Mouse (Mus musculus) spleen, embryonic (tissue): ENCODE measurements around the gene Sptan1.

Source experiments
- CTCF ChIA-PET: fragments of 350-600 bp; sonication (Branson Sonifier 250); formaldehyde crosslinking; loops from one replicate; lab custom pipeline; 2022; lab: Charles Lee

The Sptan1 gene

DNA sequence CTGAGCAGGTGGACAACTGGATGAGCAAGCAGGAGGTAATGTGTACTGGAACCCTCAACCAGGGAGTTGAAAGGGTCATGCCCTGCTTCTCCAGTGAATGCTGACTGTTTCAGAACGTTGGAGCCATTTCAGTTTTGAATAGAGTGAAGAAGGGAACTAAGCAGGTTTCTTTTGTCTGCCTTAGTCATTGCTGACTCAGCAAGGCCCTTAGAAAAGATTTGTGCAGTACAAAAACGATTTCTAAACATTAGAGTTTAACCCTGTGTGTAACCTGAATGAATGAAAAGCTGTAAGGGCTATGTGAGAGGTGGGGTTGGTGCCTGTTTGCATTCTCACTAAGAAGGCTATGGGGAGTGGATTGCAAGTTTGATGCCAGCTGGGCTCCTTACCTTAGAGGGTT is 26.6 kb downstream of the Sptan1 start:
- CTCF ChIA-PET = no interaction called here

DNA sequence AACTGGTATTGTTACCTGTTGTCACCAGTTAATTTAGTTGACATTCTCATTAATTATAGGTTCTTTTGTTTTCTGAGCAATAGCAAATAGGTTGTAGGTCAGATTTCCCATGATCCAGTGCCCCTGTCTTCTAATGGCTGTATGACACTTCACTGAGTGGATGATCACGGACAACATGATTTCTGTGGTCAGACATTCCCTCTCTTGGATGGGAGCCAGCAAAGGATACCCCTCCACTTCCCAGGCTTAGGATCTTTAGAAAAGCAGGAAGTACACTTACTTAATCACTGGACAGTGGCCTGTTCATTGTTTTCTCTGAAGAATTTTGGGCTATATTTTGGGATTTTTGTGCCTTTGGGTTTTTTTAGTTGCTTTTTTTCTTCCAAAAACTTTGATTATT is 43.7 kb downstream of the Sptan1 start:
- CTCF ChIA-PET = no interaction called here

DNA sequence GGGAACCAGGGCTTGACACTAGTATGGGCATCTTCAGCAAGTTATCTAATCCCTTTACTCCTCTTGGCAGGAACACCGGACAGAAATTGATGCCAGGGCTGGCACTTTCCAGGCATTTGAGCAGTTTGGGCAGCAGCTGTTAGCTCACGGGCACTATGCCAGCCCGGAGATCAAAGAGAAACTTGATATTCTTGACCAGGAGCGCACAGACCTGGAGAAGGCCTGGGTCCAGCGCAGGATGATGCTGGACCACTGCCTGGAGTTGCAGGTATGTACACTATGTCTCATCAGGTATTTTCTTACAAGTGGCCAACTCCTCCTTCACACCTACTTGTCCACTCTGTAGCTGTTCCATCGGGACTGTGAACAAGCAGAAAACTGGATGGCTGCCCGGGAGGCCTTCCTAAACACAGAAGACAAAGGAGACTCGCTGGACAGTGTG is 45.5 kb downstream of the Sptan1 start:
- CTCF ChIA-PET = no interaction called here

DNA sequence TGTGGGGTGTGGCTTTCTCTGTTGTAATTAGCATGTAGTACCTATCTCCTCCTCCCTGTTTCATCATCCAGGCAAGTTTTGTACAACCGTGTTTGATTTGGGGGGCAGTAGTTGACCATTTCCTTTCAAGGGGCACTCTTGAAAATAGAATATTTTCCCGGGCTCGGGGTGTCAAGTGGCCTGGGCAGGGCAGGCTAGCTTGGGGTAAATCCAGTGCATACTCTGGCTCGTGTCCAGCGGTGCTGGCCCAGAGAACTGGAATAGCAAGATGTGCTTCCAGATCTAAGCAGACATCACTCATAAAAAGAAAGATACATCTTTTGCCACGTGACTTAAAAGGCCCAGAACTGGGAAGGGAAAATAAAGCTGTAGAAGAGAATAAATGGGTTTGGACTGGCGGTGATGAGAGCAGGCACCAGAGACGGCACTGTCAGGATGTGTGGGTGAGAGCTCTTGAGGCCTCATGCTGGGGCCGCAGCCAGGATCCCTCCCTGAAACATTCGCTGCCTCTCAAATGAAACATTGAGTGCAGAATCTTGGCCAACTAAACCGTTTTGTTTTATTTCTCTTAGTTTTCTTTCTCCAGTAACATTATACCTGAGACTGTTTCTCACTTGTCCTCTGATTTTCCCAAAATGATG is 49.1 kb downstream of the Sptan1 start:
- CTCF ChIA-PET = no interaction called here

DNA sequence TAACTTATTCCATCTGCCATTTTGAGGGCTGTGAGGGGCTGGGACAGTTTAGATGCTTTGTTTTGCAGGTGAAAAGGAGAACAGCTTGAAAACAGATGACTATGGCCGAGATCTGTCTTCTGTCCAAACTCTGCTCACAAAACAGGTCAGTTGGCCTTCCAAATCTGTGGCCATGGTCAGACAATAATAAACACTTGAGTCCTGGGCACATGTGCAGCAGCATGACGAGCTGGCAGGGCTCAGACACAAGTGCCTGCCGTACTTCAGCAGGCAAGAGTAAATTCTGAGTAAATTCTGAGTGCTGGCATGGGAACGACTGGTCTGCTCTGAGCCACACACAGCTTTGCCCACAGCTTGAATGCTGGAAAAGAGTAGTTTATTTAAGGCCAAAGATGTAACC is 60.1 kb downstream of the Sptan1 start:
- CTCF ChIA-PET = no interaction called here

DNA sequence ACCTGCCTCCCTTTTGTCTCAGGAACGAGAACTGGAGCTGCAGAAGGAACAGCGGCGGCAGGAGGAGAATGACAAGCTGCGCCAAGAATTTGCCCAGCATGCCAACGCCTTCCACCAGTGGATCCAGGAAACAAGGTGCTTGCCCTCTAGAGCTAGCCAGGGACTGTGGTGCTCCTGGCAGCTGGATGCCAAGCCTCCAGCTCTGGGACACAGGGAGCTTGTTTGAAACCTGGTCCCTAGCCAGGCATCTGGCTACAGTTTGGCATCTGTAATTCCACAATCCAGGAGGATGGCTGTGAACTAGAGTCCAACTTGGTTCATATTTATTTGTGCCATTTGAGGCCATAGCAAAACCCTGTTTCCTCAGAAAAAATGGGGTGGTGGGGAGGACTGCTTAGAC is 61.6 kb downstream of the Sptan1 start:
- CTCF ChIA-PET = no interaction called here

DNA sequence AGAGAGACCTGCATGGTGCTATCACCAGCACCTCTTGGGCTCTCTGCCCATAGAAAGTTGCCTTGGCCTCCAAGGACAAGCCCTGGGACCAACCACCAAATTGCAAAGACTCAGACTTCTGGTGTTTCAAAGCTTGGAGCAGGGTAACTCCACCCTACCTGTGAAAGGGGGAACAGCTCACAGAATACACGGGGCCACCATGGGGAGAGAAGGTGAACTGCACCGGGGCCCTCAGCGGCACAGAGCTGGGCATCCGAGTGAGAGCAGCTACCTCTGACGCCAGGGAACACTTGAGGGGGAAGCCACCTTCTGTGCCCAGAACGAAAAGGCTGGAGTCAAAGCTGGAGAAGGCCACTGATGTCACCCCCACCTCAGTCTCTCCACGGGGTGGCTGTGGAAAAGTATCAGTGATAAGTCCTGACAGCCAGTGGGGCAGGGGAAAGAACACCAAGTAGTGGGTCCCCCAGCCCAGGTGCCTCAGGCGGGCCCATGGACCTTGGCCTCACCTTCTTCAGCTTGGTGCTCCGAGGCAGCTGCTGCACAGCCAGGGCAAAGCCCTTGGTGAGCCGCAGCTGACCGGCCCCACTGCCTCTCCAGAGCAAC is 67.0 kb downstream of the Sptan1 start:
- CTCF ChIA-PET = interaction anchor here (0.6 kb wide), 1 partner anchor 93 kb away, joined by 3 read pairs; no protein-coding TSS in a partner anchor

DNA sequence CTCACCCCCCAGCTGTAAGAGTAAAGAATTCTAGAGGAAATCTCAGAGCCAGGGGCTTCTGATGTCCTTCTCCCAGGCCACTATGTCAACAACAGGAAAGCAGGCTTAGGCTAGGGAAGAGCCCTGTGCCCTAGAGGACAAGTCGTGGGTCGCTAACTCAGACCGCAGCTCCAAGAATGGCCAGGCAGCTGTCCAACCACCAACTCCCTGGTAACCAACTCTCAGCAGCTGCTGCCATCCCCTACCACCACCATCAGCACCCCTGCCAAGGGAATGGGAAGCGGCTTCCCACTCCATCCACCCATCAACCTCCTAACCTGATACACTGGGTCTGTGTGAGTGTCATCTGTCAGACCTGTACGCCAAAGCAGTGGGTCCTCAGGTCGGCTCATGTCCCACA is 67.6 kb downstream of the Sptan1 start:
- CTCF ChIA-PET = no interaction called here

DNA sequence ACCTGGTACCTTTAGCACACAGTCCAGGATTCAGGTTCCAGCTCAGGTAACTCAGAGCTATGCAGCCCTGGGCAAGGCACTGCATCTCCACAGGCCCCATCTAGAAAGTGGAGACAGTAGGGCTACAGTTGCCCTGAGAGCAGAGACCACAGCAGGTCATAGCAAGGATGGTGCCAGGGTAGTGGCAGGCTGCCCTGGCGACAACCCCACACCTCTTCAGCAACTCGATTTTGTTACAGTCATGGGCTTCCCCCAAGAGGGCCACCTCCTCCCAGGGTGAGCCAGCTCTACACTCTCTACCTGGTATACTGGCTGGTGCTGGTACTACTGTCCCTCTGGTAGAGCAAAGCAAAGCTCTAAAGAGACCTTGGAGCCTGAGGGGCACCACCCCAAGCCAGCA is 72.4 kb downstream of the Sptan1 start:
- CTCF ChIA-PET = interaction anchor here (0.5 to 0.6 kb wide), 2 partner anchors 51 to 94 kb away, joined by 4 to 5 read pairs; no protein-coding TSS in a partner anchor

DNA sequence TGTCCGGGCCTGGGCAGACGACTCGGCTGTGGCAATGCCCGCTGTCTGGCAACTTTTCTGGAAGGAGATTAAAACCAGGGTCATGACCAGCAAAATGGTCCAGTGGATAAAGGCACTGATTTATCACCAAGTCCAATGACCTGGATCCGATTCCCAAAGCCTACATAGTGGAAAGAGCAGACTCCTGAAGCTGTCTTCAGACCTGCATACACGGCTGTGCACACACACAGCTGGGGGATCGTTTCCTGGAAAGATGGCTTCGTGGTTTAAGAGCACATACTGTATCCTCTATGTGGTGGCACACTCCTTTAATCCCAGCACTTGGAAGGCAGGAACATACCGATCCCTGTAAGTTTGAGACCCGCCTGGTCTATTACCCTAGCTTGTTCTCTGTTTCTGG is 73.0 kb downstream of the Sptan1 start:
- CTCF ChIA-PET = interaction anchor here (0.6 to 0.9 kb wide), 2 partner anchors 14 to 94 kb away, joined by 4 to 13 read pairs; no protein-coding TSS in a partner anchor

DNA sequence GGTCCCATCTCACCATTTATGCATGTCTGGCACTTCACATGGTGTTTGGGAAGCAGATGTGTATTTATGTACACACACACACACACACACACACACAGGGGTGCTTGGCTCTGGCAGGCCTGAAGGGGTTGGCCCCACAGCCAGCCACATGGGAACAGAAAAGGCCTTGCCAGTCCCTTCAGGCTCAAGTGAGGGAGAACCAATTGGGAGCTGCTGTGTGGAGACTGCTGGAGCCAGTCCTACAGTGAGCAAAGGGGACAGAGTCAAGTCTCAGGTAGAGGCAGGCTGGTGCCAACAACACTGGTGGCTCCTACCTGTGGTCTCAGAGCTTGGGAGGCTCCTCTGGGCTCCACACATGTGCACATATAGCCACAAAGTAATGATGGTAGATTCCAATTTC is 74.3 kb downstream of the Sptan1 start:
- CTCF ChIA-PET = interaction anchor here (0.6 kb wide), 1 partner anchor 459 kb away, joined by 5 read pairs; no protein-coding TSS in a partner anchor

DNA sequence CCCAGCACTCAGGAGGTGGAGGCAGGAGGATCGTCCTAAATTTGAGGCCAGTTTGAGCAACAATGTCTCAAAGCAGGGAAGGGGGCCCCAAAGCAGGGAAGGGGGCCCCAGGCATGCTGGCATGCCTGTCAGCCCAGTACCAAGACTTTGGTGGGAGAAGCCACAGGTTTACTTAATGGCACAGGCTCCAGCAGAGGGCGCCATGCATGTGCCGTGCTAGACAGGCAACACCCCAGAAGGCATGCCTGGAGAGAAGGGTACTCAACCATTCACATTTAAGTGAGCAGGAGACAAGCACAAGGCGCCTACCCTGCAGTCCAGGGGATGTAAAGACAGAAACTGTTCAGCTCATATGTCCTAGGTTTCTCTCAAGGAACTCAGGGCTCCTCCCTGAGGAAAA is 77.1 kb downstream of the Sptan1 start:
- CTCF ChIA-PET = interaction anchor here (0.6 kb wide), 1 partner anchor 1193 kb away, joined by 3 read pairs; no protein-coding TSS in a partner anchor

DNA sequence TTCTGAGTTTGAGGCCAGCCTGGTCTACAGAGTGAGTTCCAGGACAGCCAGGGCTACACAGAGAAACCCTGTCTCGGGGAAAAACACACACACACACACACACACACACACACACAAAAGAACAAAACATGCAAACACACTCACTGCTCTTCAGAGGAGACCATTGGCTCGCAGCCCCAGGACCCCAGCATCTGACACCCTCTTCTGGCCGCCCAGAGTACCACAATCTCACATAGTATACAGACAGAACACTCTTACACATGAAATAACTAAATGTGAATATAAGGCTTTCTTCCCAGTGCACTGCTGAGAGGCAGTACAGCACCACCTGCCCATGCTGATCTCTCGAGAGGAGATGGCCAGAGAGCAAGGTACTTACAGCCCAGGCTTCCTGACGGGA is 79.2 kb downstream of the Sptan1 start:
- CTCF ChIA-PET = interaction anchor here (0.9 to 1.2 kb wide), 2 partner anchors 18 to 21 kb away, joined by 3 to 5 read pairs; no protein-coding TSS in a partner anchor

DNA sequence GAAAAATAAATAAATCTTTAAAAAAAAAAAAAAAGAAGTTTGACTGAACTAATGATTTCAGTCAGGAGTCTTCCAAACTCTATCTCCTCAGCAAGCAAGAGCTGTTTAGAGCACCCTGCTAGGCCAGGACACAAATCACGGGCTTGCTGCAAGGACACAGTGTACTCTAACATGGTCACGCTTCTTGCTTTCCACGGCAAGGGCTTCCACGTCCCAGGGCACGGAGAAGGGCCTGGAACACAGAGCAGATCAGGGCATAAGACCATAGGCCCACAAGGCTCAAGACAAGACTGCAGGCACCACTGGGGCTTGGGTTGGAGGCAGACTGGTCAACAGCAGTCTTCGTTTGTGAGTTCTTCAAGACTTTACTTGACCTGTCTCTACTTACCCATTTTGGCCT is 81.8 kb downstream of the Sptan1 start:
- CTCF ChIA-PET = no interaction called here

DNA sequence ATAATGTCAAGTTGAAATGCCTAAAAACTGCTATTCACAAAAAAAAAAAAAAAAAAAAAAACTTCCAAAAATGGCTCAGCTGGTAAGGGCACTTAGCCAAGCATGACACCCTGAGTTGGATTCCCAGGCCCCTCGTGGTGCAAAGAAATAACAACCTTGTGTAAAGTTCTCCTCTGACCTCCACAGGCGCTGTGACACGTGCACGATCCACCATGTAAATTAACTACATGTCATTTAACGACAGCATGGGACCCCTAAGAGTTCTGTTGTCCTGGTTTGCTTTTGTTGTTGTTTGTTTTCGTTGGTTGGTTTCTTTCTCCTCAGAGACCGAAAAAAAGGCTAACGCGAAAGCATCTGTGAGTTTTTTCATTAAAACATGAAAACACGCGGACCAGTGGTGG is 82.7 kb downstream of the Sptan1 start:
- CTCF ChIA-PET = no interaction called here

DNA sequence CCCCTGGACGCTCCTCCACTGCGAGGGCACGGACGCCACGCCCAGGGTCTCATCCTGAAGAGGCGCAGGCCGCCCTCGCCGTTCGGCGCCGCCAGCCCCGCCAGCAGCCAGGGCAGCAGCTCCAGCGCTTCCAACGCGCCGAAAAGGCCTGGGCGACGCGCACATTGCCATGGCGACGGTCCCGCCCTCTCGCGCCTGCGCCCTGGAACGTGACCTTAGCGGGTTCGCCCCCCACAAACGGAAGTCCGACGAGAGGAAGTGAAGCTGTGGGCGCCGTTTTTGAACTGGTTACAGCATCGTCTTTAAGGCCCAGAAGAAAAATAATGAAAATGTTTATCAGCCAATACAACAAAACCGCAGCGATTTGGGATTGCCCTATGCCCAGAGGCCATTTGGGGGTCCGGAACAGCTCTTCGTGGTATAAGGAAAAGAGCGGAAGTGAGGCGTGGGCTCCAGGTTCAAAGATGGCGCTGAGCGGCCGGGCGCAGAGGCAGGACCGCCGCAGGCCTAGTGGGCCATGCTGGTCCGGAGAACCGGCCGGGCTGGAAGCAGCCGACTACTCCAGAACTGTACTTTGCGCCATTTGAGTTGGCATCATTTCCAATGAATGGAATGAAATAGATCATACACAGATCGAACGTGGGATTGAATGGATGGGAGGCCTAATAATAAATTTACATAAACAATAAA is 83.5 kb downstream of the Sptan1 start, which contains the start of gene Wdr34:
TSS of gene Wdr34 (minus strand) at position 183 of the 690 bp plus-strand sequence.
- CTCF ChIA-PET = interaction anchor here (0.6 kb wide), 1 partner anchor 1036 kb away, joined by 7 read pairs; no protein-coding TSS in a partner anchor

DNA sequence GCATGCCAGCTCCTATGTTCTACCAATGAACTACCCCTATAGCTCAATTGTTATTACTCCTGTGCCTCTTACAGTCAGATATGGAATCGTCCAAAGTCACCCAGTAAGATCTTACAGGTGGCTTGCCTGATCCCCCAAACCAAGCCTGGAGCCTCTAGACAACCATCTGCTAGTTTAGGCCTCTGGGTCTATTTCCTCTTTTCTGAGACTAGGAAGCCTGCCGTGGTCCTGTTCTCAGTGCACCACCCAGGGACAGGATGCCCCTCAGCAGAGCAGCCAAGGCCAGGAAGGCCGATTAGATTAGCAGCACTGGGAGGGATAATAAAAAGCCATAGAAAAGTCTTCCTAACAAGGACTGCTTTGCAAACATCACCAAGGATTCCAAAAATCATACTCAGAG is 84.5 kb downstream of the Sptan1 start:
- CTCF ChIA-PET = interaction anchor here (0.6 kb wide), 1 partner anchor 11 kb away, joined by 7 read pairs; no protein-coding TSS in a partner anchor

DNA sequence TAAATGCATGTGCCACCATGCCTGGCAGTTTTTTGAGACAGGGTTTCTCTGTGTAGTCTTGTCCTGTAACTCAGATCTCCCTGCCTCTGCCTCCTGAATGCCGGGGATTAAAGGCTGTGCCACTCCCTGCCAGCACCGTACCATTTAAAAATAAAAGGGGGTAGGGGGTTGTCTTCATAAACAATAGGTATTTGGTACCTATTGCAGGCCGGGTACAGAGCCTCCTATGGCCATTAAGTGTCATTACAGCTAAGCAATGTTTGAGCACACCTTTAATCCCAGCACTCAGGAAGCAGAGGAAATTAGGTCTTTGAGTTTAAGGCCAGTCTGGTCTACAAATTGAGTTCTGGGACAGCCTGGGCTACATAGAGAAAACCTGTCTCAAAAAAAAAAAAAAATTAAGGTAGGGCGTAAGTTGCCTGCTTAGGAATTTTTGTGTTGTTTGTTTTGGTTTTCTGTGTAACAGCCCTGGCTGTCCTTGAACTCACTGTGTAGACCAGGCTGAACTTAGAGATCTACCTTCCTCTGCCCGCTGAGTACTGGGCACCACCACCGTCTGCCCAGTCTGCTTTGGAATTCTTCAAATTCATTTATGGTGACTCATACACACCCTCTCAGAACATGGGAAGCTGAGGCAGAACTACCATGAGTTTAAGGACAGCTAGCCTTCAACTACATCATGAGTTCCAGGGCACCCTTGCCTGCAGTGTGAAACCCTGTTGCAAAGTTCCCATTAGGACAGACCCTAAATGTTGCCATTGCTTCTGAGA is 86.8 kb downstream of the Sptan1 start:
- CTCF ChIA-PET = no interaction called here

DNA sequence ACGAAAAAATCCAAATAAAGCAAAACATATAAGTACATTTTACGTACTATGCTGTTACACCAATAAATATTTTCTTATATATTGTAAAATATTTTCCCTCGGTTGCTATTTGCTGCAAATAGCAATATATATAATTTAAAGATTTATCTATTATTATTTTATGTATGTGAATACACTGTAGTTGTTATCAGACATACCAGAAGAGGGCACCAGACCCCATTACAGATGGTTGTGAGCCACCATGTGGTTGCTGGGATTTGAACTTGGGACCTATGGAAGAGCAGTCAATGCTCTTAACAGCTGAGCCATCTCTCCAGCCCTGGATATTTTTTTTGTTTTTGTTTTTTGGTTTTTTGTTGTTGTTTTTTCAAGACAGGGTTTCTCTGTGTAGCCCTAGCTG is 90.0 kb downstream of the Sptan1 start:
- CTCF ChIA-PET = interaction anchor here (0.7 kb wide), 1 partner anchor 440 kb away, joined by 15 read pairs; no protein-coding TSS in a partner anchor

DNA sequence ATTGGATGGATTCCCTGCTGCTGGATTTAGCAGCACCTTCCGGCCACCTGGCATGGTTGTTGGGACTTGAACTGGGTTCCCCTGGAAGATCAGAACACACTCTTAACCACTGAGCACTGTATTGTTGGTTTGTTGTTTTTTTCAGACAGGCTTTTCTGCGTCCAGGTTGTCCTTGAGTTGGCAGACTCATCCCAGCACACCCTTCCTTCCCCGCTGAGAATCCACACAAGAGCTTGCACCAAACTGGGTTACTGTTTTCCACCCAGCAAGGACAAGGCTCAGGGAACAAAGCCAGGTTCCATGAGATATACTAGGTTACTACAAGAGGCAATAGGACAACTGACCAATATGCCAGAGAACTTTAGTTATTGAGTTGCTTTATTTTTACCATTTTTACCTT is 91.4 kb downstream of the Sptan1 start:
- CTCF ChIA-PET = no interaction called here

DNA sequence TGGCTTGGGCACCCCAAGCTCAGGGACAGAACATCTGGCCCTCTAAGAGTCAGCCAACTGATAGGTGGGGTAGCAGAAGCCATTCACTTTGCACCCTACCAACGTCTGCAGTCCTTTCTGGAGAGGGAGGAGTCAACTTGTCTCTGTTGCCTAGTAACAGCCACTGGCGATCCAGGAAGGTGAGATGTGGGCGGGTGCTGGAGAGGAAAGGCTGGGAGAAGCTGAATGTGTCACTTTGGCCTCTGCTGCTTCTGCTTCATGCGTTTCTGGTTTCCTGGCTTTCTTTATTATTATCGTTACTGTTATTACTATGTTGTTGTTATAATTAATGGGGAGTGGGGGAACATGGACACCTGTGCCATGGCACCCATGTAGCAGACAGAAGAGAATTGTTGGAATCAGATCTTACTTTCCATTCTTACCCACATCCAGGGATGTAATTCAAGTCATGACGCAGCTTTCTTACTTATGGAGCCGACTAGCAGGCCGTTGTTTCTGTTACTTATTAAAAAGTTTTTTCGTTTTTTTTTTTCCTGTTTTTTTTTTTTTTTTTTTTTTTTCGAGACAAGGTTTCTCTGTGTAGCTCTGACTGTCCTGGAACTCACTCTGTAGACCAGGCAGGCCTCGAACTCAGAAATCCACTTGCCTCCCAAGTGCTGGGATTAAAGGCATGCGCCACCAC is 92.0 kb downstream of the Sptan1 start, which contains the start of gene Set:
TSS of gene Set (plus strand) at position 156 of the 682 bp plus-strand sequence.
- CTCF ChIA-PET = interaction anchor here (0.6 kb wide), 1 partner anchor 174 kb away, joined by 5 read pairs; no protein-coding TSS in a partner anchor
